Mouse (Mus musculus): ENCODE data around the gene Cc2d2a. TPM values are rescaled to one million over a fixed set of nuclear protein-coding genes. Genes with fewer than 3 reads are reported as not detected.

Gene Cc2d2a
- polyA plus RNA-seq, 1 experiment from 2014 or later = 8.5 TPM

GRCm38 (mm10) chr5:43673083-43673482, 10.9 kb downstream of the Cc2d2a start:
- peak; percentile 58 for DNase-seq (ENCODE audit: low spot score)
- Histone ChIP-seq H3K27me3 (ENCODE audit: insufficient read depth, poor library complexity, severe bottlenecking) (no peaks in the 10 kb centered on the region), H3K9me3 (no peaks in the 10 kb centered on the region), H3K27ac (peak overlapping the region; percentile 95), H3K4me3 (peak overlapping the region; percentile 60), H3K4me1 (peaks cover 15% of the 10 kb centered on the region), H3K36me3 (peaks cover 20% of the 10 kb centered on the region)
- WGBS = 81% methylated on average over 2 of the region's 2 CpGs

DNA sequence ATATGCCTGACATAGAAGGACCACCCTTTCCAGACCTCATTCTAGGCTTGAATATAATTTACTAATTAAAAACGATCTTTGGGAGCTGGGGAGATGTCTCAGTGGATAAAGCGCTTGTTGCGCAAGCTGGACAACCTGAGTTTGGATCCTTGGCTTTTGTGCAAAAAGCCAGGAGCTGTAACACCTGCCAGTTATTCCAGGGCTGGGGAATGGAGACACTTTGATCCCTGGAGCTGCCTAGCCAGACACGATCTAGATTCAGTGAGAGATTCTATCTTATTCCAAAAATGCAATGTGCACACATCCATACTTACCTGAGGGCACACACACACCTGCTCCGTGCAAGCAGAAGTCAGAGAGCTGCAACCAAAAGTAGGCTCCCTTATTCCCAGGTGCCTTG, 23.3 kb downstream of the Cc2d2a start:
- 91% methylated on average over 5 of the region's 5 CpGs for WGBS
- Histone ChIP-seq H3K36me3 (peaks cover 98% of the 10 kb centered on the region), H3K4me3 (no peak overlapping the region), H3K27me3 (ENCODE audit: insufficient read depth, poor library complexity, severe bottlenecking) (no peaks in the 10 kb centered on the region), H3K27ac (no peak overlapping the region), H3K4me1 (no peaks in the 10 kb centered on the region), H3K9me3 (no peaks in the 10 kb centered on the region)
- DNase-seq (ENCODE audit: low spot score) = no peak

- WGBS = 79% methylated on average over 4 of the region's 4 CpGs
- DNase-seq (ENCODE audit: low spot score) = no peak
These were observed 30.3 kb downstream of the Cc2d2a start for GRCm38 (mm10) chr5:43692489-43692888.

DNA sequence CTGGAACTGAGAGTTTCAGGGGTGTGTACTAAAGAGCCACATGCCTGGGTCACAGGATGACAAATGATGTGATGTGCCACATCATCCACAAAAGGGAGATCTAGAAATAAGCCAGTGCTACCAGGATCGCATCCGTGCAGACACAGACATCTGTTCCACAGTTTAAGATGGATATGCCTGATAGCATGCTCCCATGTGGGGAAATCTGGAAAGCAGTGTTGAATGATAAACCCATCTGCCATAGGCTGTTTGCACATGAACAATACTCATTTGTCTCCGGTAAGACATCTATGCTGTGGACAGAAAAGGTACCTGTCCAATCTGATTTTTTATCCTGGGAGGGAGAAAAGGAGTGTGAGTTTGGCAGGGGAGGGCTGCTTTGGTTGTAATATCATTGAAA, 35.0 kb downstream of the Cc2d2a start:
- Histone ChIP-seq H3K9me3 (no peaks in the 10 kb centered on the region), H3K27ac (no peak overlapping the region), H3K4me3 (no peak overlapping the region), H3K27me3 (ENCODE audit: insufficient read depth, poor library complexity, severe bottlenecking) (no peaks in the 10 kb centered on the region), H3K36me3 (peaks cover 76% of the 10 kb centered on the region), H3K4me1 (no peaks in the 10 kb centered on the region)
- no peak for DNase-seq (ENCODE audit: low spot score)
- WGBS = 87% methylated on average over 3 of the region's 3 CpGs

More at GRCm38 (mm10) chr5:43692489-43692888, 30.3 kb downstream of the Cc2d2a start:
- Histone ChIP-seq H3K36me3 (peaks cover 81% of the 10 kb centered on the region), H3K9me3 (no peaks in the 10 kb centered on the region), H3K4me1 (no peaks in the 10 kb centered on the region), H3K27me3 (ENCODE audit: insufficient read depth, poor library complexity, severe bottlenecking) (no peaks in the 10 kb centered on the region), H3K27ac (no peak overlapping the region), H3K4me3 (no peak overlapping the region)

DNA sequence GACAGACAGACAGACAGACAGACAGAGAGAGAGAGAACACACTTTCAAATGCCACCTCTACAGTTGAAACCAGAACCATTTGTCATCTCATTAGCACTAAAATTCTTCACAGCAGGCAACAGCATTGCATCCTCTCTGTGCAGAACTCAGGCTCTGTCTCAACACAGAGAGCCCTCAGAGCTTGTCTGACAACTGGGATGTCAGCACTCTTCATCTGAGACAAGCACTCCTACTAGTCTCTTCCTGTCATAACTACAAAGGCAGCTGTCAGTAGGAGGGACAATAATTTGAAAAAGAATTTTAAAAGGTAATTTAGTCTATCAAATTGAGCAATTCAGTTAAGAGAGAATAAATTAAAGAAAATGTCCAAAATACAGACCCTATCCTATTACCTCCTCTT, 37.1 kb downstream of the Cc2d2a start:
- H3K4me3 ChIP-seq = no peak overlapping the region
- H3K27me3 ChIP-seq (ENCODE audit: insufficient read depth, poor library complexity, severe bottlenecking) = no peaks in the 10 kb centered on the region
- H3K36me3 ChIP-seq = peaks cover 85% of the 10 kb centered on the region
- H3K9me3 ChIP-seq = no peaks in the 10 kb centered on the region
- no peak for DNase-seq (ENCODE audit: low spot score)
- no peaks in the 10 kb centered on the region for H3K4me1 ChIP-seq
- no peak overlapping the region for H3K27ac ChIP-seq

DNA sequence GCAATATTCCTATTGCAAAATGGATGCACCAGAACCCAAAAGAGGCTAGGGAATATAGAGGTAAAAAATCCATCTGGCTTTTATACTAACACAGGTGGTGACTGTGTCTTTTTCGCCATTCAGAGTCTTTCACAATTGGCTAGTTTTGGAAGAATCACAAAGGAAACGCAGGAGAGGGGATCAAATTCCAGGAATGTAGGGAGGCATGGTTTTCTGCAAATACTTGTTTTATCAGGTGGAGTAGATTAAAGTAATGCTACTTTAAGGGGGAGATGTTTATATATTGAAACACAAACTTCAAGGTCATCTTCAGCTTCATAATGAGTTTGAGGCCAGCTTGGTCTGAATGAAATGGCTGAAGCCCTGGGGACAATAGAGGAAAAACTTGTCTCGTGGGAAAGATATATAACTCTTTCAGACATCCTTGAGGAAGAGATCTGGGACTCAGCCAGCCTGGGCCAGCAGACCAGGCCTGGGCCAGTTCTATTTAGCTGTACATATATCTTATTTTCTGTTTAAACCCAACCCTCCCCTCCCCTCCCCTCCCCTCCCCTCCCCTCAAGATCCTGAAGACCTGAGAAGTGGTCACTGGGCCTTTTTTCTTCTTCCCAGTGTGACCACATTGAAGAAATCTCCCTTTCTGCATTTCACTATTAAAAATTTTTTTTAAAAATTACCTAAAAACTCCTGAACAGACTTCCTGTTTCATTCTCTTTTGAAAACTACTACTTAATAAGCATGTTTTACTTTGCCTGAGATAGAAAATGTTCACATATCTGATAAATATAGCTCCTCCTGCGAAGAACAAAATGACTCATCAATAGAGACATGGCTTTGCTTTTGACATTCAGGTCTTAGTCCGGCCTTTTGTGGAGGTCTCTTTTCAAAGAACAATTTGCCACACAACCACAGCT, 59.6 kb downstream of the Cc2d2a start:
- Histone ChIP-seq H3K27me3 (ENCODE audit: insufficient read depth, poor library complexity, severe bottlenecking) (no peaks in the 10 kb centered on the region), H3K4me3 (no peak overlapping the region), H3K4me1 (no peaks in the 10 kb centered on the region), H3K27ac (no peak overlapping the region), H3K36me3 (peaks cover 61% of the 10 kb centered on the region), H3K9me3 (no peaks in the 10 kb centered on the region)
- DNase-seq (ENCODE audit: low spot score) = no peak
- 82% methylated on average over 5 of the region's 5 CpGs for WGBS

DNA sequence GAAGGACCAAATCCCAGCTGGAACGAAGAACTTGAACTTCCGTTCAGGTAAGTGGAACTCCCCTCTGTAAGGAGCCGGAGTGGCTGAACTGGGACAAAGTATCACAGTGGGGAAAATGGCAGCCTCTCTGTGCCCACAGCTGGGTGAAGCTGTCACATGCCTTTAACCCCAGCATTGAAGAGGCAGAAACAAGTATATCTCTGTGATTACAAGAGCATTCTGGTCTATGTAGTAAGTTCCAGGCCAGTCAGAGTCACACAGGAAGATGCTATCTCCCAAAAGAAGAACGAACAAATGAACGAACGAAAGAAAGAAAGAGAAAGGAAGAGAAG, 60.3 kb downstream of the Cc2d2a start:
- WGBS = 89% methylated on average over 6 of the region's 6 CpGs
- no peaks in the 10 kb centered on the region for H3K27me3 ChIP-seq (ENCODE audit: insufficient read depth, poor library complexity, severe bottlenecking)
- no peaks in the 10 kb centered on the region for H3K9me3 ChIP-seq
- DNase-seq (ENCODE audit: low spot score) = no peak
- H3K4me1 ChIP-seq = no peaks in the 10 kb centered on the region
- H3K4me3 ChIP-seq = no peak overlapping the region
- no peak overlapping the region for H3K27ac ChIP-seq
- H3K36me3 ChIP-seq = peaks cover 58% of the 10 kb centered on the region

DNA sequence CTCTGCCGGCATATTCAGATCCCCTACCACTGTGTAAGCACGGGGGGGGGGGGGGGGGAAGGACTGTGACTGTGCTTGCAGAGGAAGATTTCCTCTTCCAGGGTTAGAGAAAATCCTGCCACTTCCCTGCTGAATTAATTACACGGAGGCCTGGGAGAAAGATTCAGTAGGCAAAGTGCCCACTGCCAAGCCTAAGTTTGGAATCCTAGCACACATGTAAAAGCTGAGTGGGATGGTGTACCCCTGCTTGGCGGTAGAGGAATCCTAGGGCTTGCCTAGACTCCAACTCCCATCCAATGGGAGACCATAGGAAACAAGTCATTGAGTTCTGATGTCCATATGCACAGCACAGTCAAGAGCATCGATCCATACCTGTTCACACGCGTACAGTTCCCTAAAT, 61.7 kb downstream of the Cc2d2a start:
- Histone ChIP-seq H3K27me3 (ENCODE audit: insufficient read depth, poor library complexity, severe bottlenecking) (no peaks in the 10 kb centered on the region), H3K36me3 (peaks cover 44% of the 10 kb centered on the region), H3K27ac (no peak overlapping the region), H3K9me3 (no peaks in the 10 kb centered on the region), H3K4me1 (peaks cover 8% of the 10 kb centered on the region), H3K4me3 (no peak overlapping the region)
- DNase-seq (ENCODE audit: low spot score) = no peak
- 82% methylated on average over 7 of the region's 7 CpGs for WGBS

DNA sequence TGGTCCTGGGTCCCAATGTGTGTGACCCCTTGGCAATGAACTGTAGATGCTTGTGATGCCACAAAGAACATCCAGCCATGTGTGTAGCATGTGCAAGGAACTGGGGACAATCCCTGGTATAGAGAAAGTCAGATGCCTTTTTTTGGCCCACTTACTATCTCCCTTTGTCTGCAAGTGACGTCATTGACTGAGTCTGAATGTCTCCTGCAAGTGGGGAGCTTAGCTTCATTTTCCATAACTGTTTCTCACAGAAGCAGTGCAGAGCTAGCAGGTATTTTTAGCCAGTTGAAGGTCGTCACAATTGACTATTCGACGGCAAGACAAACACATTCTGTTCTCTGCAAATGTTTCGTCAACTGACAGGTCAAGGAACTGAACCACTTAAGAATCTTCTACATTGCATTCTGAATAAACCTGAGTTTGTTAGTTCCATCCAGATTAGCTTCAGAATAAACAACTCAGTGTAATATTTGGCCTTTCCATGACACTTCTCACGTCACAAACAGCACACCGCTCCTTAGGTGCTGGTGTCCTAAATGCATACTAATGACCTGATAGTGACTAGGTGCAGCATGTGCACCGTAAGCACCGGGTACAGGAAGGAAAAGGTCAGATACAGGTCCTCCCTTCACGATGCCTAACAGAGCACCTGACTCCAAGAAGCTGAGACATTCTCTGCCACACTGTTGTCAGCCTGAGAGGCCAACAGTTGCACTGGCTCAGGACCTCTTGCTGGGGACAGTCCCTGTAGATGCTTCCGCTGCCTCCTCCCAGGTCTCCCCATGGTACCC, 66.4 kb downstream of the Cc2d2a start:
- H3K27ac ChIP-seq = no peak overlapping the region
- H3K4me3 ChIP-seq = no peak overlapping the region
- H3K36me3 ChIP-seq = peaks cover 37% of the 10 kb centered on the region; the same call in 1 of the 2 replicates
- no peaks in the 10 kb centered on the region for H3K27me3 ChIP-seq (ENCODE audit: insufficient read depth, poor library complexity, severe bottlenecking)
- no peaks in the 10 kb centered on the region for H3K9me3 ChIP-seq
- no peak for DNase-seq (ENCODE audit: low spot score)
- H3K4me1 ChIP-seq = peaks cover 8% of the 10 kb centered on the region
- 57% methylated on average over 11 of the region's 11 CpGs for WGBS

DNA sequence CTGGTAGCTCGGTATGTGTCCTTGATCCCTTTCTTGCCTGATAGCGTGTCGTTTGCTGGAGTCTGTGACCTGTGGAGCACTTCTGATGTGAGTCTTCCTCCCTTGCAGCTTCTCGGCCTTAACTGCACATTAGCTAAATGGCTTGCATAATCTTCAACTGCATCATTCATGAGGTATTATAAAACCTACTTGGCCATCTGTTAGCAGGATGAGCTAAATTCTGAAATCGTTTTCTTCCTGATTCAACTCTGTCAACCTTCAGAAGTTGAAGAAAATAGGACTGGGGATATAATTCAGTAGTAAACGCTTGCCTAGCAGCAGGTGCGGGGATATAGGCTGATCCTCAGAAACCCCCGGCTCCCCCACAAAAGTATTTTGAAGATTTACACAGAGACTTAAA, 70.2 kb downstream of the Cc2d2a start:
- no peak overlapping the region for H3K27ac ChIP-seq
- DNase-seq (ENCODE audit: low spot score) = no peak
- 80% methylated on average over 8 of the region's 8 CpGs for WGBS
- H3K36me3 ChIP-seq = peaks cover 41% of the 10 kb centered on the region
- H3K27me3 ChIP-seq (ENCODE audit: insufficient read depth, poor library complexity, severe bottlenecking) = no peaks in the 10 kb centered on the region
- H3K4me3 ChIP-seq = no peak overlapping the region
- no peaks in the 10 kb centered on the region for H3K9me3 ChIP-seq
- peaks cover 8% of the 10 kb centered on the region for H3K4me1 ChIP-seq

- WGBS = 90% methylated on average over 1 of the region's 1 CpGs
- no peak overlapping the region for H3K4me3 ChIP-seq
- no peaks in the 10 kb centered on the region for H3K27me3 ChIP-seq (ENCODE audit: insufficient read depth, poor library complexity, severe bottlenecking)
- no peak overlapping the region for H3K27ac ChIP-seq
- H3K9me3 ChIP-seq = no peaks in the 10 kb centered on the region
- H3K36me3 ChIP-seq = peaks cover 24% of the 10 kb centered on the region
- no peaks in the 10 kb centered on the region for H3K4me1 ChIP-seq
- no peak for DNase-seq (ENCODE audit: low spot score)
These were observed 82.0 kb downstream of the Cc2d2a start for GRCm38 (mm10) chr5:43744187-43744586.

GRCm38 (mm10) chr5:43745156-43745555, 83.0 kb downstream of the Cc2d2a start:
- no peak for DNase-seq (ENCODE audit: low spot score)
- 72% methylated on average over 5 of the region's 5 CpGs for WGBS
- Histone ChIP-seq H3K9me3 (no peaks in the 10 kb centered on the region), H3K27me3 (ENCODE audit: insufficient read depth, poor library complexity, severe bottlenecking) (no peaks in the 10 kb centered on the region), H3K36me3 (peaks cover 26% of the 10 kb centered on the region), H3K4me1 (no peaks in the 10 kb centered on the region), H3K27ac (no peak overlapping the region), H3K4me3 (no peak overlapping the region)

GRCm38 (mm10) chr5:43748039-43748438, 85.9 kb downstream of the Cc2d2a start:
- no peaks in the 10 kb centered on the region for H3K4me1 ChIP-seq
- no peak overlapping the region for H3K4me3 ChIP-seq
- no peaks in the 10 kb centered on the region for H3K27me3 ChIP-seq (ENCODE audit: insufficient read depth, poor library complexity, severe bottlenecking)
- no peak overlapping the region for H3K27ac ChIP-seq
- H3K9me3 ChIP-seq = no peaks in the 10 kb centered on the region
- peaks cover 13% of the 10 kb centered on the region for H3K36me3 ChIP-seq
- WGBS = 90% methylated on average over 4 of the region's 4 CpGs
- no peak for DNase-seq (ENCODE audit: low spot score)
